Mouse (Mus musculus): ENCODE results near the gene Elfn1.

DNA sequence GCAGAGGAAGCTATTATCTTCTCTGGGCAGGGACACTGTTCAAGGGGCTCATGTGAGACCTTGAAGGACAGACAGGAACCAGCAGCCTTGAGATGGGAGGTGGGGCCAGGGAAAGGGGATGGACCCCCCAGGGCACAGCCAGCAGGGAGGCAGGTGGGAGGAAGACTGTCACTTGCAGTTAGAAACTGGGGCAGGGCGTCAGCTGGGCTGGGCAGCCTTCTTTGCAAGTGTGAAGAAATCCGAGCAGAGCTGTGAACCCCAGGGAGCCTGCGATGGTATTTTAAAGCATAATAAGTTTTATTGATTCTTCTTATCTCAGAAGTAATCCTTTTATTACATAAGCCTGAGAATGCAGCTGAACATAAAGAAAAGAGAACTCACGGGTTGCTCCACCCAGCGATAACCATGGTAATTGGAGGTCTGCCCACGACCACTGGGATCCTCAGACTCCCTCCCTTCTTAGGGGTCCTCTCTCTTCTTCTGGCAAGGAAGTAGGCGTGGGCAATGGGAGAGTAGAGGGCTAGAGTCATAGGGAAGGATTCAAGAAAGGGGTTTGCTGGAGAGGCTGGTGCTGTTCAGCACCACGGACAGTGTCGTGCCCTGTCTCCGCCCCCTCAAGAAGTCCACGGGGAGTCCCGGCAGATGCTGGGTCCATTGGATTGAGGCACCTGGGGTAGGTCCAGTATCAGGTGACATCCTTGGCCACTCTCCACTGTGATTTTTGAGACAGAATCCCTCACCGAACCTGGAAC is 71.0 kb downstream of the Elfn1 start:
- TF ChIP-seq POLR2A (IDR thresholded peaks at IDR 0.05; ENCODE audit: extremely low read depth, insufficient read depth, low read length): no peak
- TF ChIP-seq CTCF (IDR thresholded peaks at IDR 0.05; ENCODE audit: low read depth, low read length): no peak

Measured in liver, adult 2 months (tissue).